Mouse (Mus musculus) adrenal gland, postnatal 10 days (tissue): ENCODE results near the gene Ccdc65. TPM values are rescaled to one million over a fixed set of nuclear protein-coding genes. Genes with fewer than 3 reads are reported as not detected.

Source experiments
- DNase-seq: peaks from one replicate; pipeline ENCODE4 v3.0.0; 2021; ENCODE audit warnings: mixed read lengths
- total RNA-seq, 2 experiments: library from RNA; stranded (reverse); gene quantifications; 2 replicates each; pipeline ENCODE4 v1.2.3; 2021

The Ccdc65 gene
- total RNA-seq, 2 experiments from 2014 or later: 0.61 to 0.63 TPM

DNA sequence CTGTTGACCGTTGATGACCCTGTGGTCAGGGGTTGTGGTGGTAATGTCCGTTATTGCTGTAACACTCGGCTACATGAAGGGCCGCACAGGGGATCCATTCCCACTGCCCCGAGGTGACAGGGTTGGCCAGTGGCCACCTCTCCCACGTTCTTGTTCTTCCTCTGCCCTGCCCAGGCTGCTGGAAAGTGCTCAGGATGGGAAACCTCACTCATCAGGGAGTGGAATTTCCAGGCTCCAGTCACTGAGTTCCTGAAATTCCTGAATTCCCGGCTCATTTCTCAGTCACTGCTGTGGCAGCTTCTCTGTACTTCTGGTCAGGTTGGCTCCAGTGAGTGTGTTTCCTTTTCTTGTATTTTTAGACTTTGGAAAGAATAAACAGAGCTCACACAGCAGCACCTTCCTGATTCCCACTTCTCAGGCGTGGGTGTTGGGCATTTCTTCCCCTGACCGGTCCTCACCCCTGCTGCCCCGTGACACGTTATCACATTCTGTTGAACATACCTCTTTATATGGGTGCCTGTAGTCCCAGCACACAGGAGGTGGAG is 15.8 kb upstream of the Ccdc65 start:
- DNase-seq: peak; percentile 30

DNA sequence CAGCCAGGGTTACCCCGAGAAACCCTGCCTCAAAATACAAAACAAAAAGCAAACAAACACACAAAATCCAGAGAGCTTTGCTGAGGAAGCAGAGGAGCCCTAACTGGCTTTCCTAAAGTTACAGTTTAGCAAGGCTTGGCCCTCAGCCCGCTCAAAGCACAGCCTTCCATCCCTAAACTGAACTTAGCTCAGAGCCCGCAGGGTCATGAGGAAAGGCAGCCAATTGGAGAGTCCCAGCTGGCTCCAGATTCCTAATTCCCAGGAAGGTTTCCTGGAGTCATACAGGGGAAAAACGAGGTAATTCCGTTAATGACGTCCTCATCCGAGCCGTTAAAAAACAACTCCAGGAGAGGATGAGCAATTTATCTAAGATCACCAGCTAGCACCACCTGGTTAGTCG is 12.3 kb upstream of the Ccdc65 start:
- DNase-seq: peak; percentile 61

- DNase-seq: no peak
These were observed 11.8 kb upstream of the Ccdc65 start for GRCm38 (mm10) chr15:98696216-98696615.

- DNase-seq: peak; percentile 95
These were observed 8.6 kb upstream of the Ccdc65 start for GRCm38 (mm10) chr15:98699190-98700105.

- no peak for DNase-seq
These were observed 3.7 kb upstream of the Ccdc65 start for GRCm38 (mm10) chr15:98704312-98704711.

DNA sequence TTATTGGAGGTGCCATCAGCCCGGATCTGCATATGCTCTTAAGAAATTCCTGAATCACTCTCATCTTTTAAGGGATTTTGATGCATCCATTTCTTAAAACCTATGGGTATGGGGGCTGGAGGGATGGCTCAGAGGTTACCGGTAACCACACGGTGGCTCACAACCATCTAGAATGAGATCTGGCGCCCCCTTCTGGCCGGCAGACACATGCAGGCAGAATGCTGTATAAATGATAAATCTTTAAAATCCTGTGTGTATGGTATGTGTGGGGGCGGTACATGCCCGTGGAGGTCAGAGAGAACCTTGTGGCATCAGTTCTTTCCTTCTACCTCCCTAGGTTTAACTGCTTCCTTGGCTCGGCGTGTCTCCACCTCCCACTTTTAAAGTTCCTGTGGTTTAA is 2.4 kb downstream of the Ccdc65 start:
- DNase-seq: peak; percentile 84

DNA sequence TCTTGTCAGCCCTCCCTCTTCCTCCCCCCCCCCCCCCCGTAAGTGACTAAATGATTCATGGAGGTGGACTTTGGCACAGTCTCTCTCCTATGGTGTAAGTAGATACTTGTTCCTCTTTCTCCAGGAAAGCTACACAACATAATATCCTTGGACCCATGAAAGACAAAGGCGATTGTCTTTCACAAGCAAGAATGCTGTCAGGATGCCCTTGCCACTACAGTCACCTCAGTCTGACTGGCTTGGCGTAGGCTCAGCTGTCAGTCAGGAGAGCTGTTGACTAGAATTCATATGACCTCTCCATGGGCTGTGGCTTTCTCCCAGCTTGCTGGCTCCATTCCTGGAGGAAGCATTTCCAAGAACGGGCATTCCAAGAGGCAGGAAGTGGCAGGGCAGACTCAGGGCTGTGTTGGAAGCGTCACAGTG is 6.2 kb downstream of the Ccdc65 start:
- peak; percentile 59 for DNase-seq

- no peak for DNase-seq
These were observed 9.3 kb downstream of the Ccdc65 start for GRCm38 (mm10) chr15:98717301-98717700.

- DNase-seq: no peak
These were observed 14.2 kb downstream of the Ccdc65 start for GRCm38 (mm10) chr15:98722191-98722590.

DNA sequence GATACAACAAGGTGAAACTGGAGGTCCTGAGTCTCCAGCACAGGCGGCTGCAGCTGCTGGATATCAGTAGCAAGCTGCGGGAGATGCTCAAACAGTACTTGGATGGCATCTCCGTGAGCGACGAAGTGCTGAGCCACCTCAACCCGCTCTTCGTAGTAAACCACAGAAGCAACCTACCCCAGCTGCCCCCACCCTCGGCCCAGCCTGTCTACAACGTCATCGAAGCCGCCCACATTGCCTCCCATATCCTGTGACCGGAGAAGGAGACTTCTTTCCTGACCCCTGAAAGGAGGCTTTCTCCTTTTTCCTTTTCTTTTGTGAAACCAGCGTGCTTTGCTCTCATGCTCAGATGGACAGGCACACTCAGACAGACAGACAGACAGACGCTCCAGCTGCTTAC is 14.8 kb downstream of the Ccdc65 start:
- no peak for DNase-seq

- DNase-seq: no peak
These were observed 16.4 kb downstream of the Ccdc65 start for GRCm38 (mm10) chr15:98724441-98724840.

DNA sequence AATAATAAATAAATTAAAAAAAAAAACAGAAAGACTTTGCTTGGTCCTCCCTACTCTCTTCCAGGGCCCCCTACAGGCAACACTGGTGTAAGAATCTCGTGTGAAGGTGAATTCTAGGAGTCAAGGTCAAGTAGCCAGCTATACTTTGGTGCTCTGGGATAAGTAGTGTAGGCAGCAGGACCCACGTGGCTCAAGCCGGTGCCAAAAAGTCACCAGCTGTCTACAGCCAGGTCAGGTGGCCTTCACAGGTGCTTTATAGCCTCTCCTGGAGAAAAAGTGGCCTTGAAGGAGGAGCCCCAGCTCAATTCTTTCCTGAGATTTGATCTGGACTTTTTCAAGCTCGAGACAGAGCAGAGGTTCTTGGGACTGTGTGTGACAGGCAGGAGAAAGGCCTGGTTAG is 18.1 kb downstream of the Ccdc65 start:
- no peak for DNase-seq

GRCm38 (mm10) chr15:98726746-98727145 is 18.7 kb downstream of the Ccdc65 start:
- DNase-seq: no peak

- peak; percentile 75 for DNase-seq
These were observed 19.7 kb downstream of the Ccdc65 start, which contains the start of gene Fkbp11 for GRCm38 (mm10) chr15:98727443-98728321. TSS of gene Fkbp11 (minus strand) at chr15:98728198.

GRCm38 (mm10) chr15:98728366-98728765 is 20.4 kb downstream of the Ccdc65 start:
- DNase-seq: peak; percentile 21

GRCm38 (mm10) chr15:98729791-98730545 is 22.0 kb downstream of the Ccdc65 start:
- DNase-seq: no peak

- DNase-seq: no peak
These were observed 22.8 kb downstream of the Ccdc65 start for GRCm38 (mm10) chr15:98730790-98731189.

DNA sequence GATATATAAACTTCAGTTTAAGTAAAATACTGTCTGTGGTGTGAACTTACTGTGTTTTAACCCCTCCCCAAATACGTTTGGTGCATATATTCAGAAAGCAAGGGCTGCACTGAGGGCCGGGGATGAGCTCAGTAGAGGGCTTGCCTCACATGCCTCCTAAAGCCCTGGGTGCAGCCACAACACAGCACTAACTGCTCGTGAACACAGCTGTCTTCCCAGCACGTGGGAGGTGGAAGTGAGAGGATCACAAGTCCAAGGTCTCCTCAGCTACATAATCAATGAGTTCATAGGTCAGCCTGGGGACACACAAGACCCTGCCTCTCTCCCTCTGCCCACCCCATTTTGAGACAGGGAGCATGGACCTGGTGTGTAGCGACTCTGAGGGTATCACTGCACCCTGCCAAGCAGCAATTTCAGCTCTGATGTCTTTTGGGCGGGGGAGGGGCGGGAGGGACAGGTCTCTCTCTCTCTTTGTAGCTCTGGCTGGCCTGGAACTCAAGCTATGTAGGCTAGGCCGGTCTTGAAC is 24.1 kb downstream of the Ccdc65 start:
- DNase-seq: no peak

- DNase-seq: no peak
These were observed 25.4 kb downstream of the Ccdc65 start for GRCm38 (mm10) chr15:98733370-98733769.

DNA sequence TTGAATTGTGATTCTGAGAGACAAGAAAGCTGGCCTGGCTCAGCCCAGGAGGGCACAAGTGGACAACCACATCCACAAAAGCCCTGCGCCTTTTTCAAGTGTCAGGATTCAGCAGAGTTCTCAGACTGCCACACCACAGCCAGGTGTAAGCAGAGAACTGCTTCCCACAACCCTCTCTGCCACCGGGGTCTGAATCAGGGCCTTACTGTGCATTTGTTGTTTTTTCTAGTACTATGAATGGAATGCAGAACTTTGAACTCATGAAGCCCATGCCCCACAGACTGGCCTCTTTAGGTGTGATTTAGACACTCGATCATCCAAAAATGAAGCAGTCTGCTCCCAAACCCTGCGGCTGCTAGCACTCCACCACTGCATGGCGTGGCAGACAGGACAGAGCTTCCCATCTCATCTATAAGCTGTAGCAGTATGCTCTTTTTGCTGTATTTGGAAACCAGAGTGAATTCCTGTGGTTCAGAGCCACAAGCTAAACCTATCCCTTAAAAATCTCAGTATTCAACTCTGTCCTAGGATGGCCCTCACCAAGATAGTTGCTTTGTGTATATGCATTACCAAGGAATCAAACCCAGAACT is 26.1 kb downstream of the Ccdc65 start:
- DNase-seq: no peak

DNA sequence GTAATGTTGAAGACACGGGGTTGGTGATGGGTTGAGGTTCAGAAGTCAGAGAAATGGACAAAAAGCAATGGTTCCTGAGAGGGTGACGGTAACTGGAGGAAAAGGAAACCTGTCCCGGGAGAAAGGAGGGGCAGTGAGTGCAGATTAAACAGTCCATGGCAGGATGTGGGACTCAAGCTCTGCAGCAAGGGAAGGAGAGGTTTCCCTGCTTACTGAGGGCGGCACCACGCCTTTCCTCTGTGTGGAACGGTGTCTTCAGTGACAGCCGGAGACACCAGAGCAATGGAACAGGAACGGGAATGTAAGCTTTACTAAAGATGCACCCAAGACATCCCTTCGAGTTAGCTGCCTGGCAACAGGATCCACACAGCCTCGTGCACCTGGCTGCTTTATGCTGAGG is 28.5 kb downstream of the Ccdc65 start:
- no peak for DNase-seq
